Mouse (Mus musculus) layer of hippocampus, adult 11-12 months (tissue): ENCODE measurements around the gene Kcnk4.

Experiments
- DNase-seq: peaks from one replicate; pipeline ENCODE4 v3.0.0; 2022; ENCODE audit warnings: low spot score

The Kcnk4 gene

DNA sequence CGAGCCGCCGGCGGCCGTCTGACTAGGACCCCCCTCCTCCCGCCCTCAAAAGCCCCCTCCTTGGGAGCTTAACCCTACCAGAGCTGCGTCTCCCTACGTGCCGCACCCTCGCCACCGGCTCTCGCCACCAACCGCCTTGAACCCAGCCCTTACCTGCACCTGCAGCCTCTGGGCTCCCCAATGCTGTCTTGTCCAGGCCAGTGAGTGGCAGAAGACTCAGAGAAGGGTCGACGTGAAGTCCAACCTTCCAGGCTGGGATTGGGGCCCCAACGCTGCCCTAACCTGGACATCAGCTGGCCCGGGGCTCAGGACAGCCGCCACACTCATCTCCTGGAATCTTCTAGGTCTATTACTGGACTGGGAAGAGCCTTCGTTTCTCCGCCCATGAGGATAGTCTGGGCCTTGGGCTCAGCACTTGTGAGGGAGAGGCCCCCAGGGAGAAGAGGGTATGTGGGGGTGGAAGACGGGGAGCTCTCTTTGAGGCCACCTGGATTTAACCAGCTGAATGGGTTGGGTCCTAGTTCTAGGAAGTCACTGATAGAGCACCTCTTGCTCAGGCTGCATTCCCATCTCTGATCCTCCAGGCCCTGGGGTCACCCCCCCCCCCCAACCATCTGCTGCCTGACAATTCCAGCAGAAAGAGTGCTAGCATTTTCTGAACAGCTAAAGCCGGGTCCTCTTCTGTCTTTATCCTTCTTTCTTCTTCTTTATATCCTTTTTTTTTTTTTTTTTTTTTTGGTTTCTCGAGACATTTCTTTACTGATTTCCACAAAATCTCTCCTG lies at the start of gene Kcnk4:
TSS of gene Kcnk4 (minus strand) at position 321 of the 783 bp plus-strand sequence.
- DNase-seq: no peak

GRCm38 (mm10) chr19:6983621-6984020 lies 49.3 kb upstream of the Kcnk4 start:
- no peak for DNase-seq

GRCm38 (mm10) chr19:6981465-6981864 lies 47.1 kb upstream of the Kcnk4 start:
- no peak for DNase-seq

GRCm38 (mm10) chr19:6980381-6981093 lies 46.2 kb upstream of the Kcnk4 start, which contains the start of gene Fkbp2:
TSS of gene Fkbp2 (minus strand) at chr19:6980501.
- DNase-seq: peak; percentile 99

DNA sequence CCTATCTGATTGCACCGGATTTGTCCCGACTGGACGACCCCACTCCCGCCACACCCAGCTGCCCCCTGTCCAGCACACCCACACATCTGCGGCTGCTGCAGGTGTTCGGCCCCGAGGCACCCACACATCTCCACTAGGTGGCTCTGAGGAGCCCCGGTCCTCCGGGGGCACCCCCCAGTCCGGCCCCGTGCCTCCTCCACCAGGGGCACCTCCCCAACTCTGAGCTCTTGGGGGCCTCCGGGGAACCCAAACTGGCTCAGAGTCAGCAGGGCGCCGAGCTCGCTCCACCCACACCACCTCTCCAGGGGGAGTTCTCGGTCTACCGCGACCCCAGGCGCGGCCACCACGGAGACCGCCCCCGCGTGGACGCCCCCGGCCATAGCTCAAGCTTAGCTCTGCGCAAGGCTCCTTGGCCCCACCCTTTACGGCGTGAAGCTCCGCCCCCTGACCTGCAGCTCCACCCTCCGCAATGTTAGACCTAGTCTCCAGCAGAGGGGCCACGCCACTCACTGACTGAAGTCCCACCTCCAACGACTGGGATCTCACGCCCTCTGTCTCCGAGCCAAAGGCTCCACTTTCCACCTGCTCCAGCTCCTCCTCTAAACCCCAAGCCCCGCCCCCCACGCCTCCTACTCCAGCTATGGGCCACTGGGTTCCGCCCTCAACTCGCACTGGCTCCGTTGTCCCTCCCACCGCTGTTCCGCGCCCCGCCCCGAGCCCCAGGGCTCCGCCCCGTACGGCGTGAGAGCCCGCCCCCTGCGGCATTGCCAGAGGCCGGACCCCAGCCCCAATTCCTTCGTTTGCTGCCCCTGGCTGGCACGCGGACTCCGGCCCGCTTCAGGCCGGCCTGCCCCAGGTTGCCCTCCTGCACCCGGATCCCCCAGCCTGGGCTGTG lies 45.4 kb upstream of the Kcnk4 start:
- peak; percentile 99 for DNase-seq

DNA sequence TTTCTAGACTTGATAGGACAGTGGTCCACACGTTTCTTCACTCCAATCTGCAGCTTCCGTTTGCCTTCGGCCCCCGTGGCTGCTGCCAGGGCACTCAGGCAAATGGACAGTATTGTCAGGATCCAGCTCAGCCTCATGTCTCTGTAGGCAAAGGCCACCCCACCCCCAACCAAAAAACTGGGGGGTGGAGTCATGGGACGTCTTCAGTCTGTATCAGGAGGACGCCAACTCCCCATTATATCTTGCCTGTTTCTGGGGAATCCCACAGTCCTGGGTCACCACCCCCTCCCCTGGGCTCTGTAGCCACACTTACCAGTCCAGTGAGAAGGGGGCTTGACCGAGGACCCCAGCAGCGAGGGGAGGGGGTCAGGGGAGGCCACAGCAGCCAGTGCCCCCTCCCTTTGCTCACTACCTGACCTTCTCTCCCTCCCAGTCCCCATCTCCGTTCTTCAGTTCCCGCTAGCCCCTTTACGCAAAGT lies 44.7 kb upstream of the Kcnk4 start:
- peak; percentile 57 for DNase-seq

- no peak for DNase-seq
Measured at GRCm38 (mm10) chr19:6978639-6978974, 44.3 kb upstream of the Kcnk4 start.

- DNase-seq: no peak
Measured at GRCm38 (mm10) chr19:6977759-6978638, 43.7 kb upstream of the Kcnk4 start.

DNA sequence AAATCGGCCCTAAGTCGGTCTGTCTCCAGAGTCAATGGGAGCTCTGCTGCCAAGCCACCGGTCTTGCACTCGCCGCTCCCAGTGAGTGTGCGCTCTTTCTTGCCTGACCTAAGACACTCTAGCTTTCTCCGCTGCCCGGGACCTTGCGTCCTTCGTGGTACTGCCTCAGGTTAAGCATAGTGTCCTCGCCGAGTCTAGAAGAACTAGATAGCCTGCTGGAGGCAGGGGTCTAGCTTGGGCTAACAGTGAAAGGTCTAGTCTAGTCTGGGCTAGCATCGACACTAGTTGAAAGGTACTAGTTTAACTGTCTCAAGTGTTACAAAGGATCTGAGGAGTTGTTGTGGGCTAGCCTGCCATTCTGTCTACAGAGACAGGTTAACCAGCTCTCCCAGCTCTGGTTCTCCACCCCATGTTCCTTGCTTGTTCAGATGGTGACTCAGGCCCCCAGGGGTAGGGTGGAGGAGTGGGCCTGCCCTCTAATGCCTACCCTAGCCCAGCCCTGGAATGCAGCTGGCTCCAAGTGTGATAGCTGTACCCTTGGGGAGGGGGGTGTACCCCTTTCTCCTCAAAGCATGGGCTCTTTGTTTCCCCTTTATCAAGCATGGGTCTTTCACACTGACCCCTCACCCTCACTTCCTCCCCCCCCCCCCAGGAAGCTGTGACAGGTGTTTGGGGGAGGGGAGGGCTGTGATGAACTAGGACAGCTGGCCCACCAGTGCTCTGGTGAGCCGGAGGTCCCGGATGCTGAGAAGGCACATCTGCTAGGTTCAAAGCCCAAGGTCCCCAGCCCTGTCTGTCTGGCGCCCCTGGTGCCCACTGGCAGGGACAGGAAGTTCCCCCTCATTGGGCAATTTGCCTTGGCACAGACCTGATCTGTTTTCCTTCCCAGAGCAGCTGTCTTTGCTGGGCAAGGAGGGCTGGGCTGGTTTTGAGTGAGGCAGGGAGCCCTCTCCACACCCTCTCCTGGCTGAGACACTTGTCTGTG lies 41.5 kb upstream of the Kcnk4 start, which contains the start of gene Plcb3:
TSS of gene Plcb3 (minus strand) at position 934 of the 985 bp plus-strand sequence.
- peak; percentile 71 for DNase-seq

- peak; percentile 75 for DNase-seq
Measured at GRCm38 (mm10) chr19:6974211-6975205, 40.2 kb upstream of the Kcnk4 start, which contains the start of gene Ppp1r14b. TSS of gene Ppp1r14b (plus strand) at chr19:6974968.

GRCm38 (mm10) chr19:6973581-6974190 lies 39.4 kb upstream of the Kcnk4 start:
- no peak for DNase-seq

DNA sequence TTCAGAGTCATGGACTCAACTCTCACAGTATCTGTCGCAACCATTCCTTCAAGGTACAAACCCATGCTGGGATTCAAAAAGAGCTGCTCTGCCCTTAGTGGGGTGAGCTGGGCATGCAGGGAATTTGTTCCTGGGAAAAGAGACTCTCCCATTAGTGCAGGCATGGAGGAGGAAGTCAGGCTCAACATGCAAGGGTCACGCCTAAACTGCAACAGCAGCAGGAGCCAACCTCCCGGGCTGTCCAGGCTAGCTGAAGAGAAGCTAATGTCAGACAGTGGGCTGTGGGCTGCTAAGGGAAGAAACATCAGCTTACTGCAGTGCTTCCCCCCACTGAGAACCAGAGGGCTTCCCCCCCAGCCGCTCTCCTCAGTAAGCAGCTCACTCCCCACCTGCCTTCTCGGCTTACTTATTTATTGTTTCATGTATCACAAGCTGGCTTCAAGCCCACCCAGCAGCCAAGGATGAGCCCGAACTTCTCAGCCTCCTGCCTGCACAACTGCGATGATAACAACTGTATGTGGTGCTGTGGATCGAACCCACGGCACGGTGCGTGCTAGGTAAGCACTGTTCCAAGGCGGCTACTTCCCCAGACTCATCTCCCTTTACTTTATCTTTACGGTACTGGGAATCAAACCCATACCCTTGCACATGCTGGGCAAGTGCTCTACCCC lies 38.1 kb upstream of the Kcnk4 start:
- no peak for DNase-seq

DNA sequence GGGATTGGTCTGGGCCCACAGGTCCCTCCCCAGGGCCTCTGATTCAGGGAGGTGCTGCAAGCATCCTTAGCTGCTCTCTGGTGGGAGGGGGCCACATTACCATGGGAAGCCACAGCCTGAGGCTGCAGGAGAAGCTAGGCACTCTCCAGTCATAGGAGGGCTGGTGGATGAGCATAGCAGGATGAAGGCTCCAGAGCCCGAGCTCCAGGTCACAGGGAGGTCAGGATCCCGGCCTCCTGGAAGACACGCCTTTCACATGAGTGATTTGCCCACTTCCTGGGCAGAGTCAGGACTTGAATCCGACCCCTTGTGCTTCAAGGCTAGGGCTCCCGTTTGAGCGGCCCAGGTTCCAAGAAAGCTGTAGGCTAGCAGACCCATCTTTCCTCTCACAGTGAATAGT lies 37.3 kb upstream of the Kcnk4 start:
- DNase-seq: peak; percentile 5

DNA sequence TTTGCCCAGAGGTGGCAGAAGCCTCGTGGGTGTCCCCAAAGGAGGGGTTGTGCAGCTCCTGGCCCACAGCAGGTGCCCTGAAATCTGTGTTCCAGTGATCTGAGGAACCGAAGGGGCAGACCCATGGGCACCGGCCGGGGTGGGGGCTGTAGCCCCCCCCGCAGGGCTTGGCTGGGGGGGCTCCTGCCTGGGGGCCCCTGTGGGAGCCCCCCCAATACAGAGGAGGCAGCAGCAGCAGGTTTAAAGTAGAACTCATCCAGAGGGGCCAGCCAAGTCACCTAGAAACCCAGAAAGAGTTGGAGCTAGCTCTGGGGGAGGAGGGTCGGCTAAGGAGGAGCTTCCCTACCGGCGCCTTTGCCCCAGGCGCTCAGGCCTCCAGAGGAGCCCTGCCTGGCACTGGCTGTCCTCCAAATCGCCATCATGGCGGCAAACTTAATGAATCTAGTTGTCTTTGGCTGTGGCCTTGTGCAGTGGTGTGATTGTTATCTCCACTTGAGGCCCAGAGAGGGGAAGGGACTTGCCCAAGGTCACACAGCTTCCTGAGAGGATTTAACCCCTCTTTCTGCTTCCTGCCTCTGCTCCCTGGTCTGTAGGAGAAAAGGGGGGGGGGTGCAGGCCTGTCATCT lies 36.3 kb upstream of the Kcnk4 start:
- no peak for DNase-seq

- no peak for DNase-seq
Measured at GRCm38 (mm10) chr19:6969665-6970381, 35.5 kb upstream of the Kcnk4 start.

DNA sequence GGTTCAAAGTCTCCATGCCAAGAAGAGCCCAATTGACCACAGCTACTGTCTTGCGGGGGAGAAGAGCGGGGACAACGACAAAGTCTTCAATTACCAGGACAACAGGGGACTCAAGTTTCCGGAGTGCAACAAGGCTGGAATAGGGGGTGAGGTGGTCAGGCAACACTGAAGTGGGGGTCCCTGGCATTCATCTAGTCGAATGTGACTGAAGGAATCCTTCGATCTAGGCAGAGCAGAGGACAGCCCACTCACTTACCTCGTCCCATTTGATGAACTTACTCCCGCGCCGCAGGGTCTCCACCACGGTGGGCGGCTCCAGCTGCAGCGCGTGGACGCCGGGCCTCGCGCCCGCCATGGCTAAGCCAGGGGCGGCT lies 35.0 kb upstream of the Kcnk4 start:
- DNase-seq: no peak
